Mouse (Mus musculus) ES-E14 (cell line): ENCODE data around the gene Spaca9.

ENCODE experiments used
- HCFC1 ChIP-seq: IDR thresholded peaks from 2 replicates; pipeline ENCODE4 v1.6.1; 2012; ENCODE audit warnings: low read length, inconsistent platforms, borderline replicate concordance; ENCODE audit not compliant: insufficient read depth
- MAFK ChIP-seq: IDR thresholded peaks from 2 replicates; pipeline ENCODE4 v1.6.1; 2014; ENCODE audit warnings: mild to moderate bottlenecking, low read depth, low read length, inconsistent platforms; ENCODE audit not compliant: insufficient read depth
- ZC3H11A ChIP-seq: IDR thresholded peaks from 2 replicates; pipeline ENCODE4 v1.6.1; 2012; ENCODE audit warnings: low read depth, mild to moderate bottlenecking, inconsistent platforms, low read length, borderline replicate concordance
- ZNF384 ChIP-seq: IDR thresholded peaks from 2 replicates; pipeline ENCODE4 v1.6.1; 2012; ENCODE audit warnings: low read depth, low read length, inconsistent platforms

GRCm38 (mm10) chr2:28685895-28686294 lies 13.6 kb downstream of the Spaca9 start:
- TF ChIP-seq MAFK (no peak), HCFC1 (no peak), ZNF384 (no peak), ZC3H11A (no peak)
